Mouse (Mus musculus) liver, adult 2 months (tissue): ENCODE measurements around the gene Med28.

Experiments used
- CTCF ChIP-seq: fragments of 200-500 bp; IDR thresholded peaks from 2 replicates; pipeline ENCODE4 v1.5.1; 2011; ENCODE audit warnings: low read depth, low read length, control low read depth
- POLR2A ChIP-seq: fragments of 200-500 bp; IDR thresholded peaks from 2 replicates; pipeline ENCODE4 v1.6.1; 2011; ENCODE audit warnings: low read length, control low read depth; ENCODE audit not compliant: insufficient read depth; ENCODE audit errors: extremely low read depth

GRCm38 (mm10) chr5:45520809-45521110 lies 731 bp downstream of the Med28 start:
- TF ChIP-seq CTCF, result no peak
- no peak for TF ChIP-seq POLR2A
